Mouse (Mus musculus) lung, postnatal 10 days (tissue): Measurements from ENCODE around the gene Gm5741.

Experiments used
- DNase-seq: peaks from one replicate; pipeline ENCODE4 v3.0.0; 2021

The Gm5741 gene

DNA sequence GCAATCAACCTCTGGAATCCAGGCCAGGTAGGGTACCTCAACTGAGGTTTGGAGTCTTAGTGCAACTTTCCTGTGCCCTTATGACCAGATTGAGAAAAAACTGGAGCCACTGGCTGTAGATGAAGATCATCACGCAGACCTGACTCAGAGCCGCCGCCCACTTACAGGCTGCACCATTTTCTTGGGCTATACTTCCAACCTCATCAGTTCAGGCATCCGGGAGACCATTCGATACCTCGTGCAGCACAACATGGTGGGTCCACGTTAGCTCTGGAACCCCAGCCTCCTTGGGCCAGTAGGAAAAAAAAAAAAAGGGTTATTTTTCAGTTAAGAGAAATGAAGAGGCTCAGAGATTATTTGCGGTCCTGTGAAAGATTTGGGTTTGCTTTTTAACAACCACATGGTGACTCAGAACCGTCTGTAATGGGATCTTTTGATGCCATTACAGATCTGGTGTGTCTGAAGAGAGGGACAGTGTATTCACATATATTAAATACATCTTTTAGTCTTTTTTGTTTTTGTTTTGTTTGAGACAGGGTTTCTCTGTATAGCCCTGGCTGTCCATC is 4.7 kb upstream of the Gm5741 start:
- no peak for DNase-seq

DNA sequence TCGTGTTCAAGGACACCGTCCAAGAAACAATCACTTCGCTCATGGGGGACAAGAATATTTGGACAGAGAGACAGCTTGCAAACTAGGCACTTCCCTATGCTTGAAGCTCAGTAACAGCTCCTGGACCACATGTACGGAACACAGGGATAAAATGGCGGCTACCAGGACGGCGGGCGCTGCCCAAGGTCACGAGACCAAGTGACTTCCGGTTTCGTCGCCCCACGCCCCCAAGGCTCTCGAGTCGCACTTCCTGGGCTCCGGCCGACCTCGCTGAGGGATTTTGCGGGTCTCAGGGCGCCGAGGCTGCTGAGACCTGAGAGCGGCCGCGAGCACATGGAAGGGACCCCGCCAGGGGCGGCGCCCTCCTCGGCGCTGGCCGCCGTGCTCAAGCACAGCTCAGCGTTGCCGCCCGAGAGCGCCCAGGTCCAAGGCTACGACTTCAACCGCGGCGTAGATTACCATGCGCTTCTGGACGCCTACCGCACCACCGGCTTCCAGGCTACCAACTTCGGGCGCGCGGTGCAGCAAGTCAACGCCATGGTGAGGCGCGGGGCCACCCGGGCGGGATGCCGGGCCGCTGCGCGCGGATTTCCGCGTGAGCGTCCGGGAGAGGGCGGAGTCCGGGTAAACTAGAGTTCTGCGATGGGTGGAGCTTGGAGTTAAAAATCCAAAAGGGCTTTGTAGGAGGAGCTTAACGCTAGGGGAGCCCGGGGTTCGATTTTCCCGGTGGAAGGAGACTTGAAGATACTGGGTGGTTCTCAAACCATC is 3.9 kb upstream of the Gm5741 start, which contains the start of gene Dhps:
Gene Dhps (plus strand): TSS at position 244 of the 768 bp plus-strand sequence.
- DNase-seq: peak; percentile 96

DNA sequence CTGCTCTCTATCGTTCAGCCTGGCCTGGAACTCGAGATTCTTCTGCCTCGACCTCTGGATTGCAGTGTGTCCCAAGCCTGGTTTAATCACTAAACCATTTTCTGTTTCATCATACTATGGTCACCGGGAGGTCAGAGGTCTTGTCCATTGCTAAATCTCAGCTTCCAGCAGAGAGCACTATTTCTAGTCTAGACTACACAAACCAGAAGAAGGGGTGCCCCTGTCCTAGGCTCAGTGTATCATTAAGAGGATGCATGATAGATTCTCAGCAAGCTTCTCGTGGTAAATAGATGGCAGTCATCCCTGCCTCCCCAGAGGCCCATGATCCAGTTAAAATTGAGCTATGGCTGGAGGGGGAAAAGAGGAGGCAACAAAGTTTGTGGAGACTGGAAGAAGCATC is 3.3 kb upstream of the Gm5741 start:
- DNase-seq: no peak

DNA sequence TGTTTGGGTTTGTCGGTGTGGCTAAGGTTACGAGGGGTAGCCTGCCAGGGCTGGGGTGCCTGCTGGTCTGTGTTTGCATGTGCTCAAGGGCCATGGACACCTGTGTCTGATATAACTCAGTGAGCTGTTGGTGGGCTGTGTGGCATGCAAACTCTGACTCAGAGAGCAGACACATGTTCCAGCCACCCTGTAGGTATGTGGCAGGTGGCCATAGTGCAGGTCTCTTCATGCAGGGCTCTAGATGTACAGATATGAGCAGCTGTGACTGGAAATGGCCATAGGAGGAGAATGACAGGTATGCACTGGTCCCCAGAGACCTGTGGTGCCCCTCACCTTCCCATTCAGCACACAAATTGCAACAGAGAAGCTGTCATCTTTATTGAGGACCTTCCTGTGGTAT is 627 bp downstream of the Gm5741 start:
- DNase-seq: no peak

DNA sequence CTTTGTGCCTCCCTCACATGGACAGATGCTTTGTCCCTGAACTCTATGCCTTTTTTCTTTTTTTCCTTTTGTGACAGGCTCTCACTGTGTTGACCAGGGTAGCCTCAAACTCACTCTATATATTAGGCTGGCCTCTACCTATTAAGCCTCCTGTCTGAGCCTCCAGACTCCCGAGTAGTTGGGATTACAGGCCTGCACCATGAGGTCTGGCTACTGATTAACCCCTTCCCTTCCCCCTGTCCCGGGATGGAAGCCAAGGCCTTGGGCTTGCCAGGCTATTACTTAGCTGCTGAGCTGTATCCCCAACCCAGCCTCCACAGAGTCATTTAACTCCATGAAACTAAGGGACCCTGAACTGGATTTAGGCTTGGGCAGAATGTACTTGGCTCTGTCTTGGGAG is 2.6 kb downstream of the Gm5741 start:
- DNase-seq: no peak

DNA sequence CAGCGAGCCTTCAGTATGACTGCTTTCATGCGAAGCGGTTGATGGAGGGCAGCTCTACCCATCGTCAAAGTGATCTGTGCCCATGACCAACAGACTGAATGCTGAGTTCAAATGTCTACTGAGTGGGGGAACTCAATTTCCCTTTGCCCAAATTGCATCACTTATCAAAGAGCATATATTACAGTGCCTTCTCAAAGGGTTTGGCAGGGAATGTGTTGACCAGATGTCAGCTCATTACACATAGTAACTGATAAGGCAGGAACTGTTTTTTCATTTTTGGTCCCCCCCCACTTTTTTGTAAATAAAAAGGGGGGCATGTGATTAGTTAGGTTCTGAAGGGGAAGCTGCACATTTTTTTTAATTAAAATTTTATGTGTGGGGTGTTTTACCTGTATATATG is 5.2 kb downstream of the Gm5741 start:
- DNase-seq: no peak

DNA sequence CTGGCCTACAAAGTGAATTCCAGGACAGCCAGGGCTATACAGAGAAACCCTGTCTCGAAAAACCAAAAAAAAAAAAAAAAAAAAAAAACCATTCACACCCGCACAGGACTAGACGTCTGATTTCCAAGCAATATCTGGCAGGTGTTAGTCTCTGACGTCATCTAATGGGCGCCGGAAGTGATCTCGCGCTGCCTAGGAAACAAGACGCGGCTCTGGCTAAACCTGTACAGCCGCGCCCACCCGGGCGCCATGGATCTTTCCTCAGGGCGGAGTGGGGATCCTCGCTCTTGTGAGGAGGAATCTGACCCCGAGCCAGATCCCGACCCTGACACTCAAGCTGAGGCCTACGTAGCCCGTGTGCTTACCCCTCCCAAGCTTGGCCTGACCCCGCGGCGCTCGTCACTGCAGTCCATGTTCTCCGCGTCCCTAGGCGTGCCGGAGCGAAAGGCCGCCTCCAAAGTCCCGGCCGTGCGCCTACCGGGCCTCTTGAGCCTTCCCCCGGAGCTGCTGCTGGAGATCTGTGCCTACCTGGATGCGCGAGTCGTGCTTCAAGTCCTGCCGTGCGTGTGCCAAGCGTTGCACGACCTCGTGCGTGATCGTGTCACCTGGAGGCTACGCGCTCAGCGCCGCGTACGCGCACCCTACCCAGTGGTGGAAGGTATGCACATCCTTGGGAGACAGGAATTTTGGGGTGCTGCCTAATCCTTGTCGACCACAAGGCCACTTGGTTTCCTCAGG is 7.7 kb downstream of the Gm5741 start, which contains the start of gene Fbxw9:
Gene Fbxw9 (plus strand): TSS at position 177 of the 738 bp plus-strand sequence.
- peak; percentile 94 for DNase-seq

DNA sequence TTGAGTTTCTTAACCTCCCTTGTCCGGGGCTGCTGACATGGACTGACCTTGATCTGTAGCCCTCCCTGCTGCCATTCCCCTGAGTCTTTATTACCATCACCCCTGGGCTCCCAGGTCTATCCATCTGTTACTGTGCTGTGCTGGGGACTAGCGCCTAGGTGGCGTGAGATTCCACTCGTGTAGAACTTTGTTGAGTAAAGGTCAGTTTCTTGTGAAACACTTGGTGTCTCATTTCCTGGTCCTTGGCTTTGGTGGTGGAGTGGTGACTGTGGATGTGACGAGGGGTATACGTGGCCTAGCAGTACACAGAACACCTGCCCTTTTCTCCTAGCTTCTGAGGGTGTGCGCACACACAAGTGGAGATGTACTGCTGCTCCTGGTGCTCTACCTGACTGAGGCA is 10.4 kb downstream of the Gm5741 start:
- DNase-seq: no peak

DNA sequence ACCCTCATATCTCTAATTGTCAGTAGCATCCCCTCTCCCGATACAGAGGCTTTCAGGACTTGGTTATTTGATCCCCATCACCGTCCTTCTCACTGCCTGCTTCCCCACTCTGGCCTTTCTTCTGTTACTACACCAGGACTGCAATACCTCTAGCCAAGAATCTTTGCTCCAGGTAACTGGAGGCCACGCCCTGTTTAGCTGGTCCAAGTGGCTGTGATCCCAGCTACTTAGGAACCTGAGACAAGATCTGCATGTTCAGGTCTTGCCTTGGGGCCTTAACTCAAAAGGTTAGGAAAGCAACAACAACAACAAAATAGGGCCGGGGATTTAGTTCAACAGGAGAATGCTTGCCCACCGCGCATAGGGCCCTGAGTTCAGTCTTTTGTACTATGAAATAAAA is 24.2 kb downstream of the Gm5741 start:
- no peak for DNase-seq

DNA sequence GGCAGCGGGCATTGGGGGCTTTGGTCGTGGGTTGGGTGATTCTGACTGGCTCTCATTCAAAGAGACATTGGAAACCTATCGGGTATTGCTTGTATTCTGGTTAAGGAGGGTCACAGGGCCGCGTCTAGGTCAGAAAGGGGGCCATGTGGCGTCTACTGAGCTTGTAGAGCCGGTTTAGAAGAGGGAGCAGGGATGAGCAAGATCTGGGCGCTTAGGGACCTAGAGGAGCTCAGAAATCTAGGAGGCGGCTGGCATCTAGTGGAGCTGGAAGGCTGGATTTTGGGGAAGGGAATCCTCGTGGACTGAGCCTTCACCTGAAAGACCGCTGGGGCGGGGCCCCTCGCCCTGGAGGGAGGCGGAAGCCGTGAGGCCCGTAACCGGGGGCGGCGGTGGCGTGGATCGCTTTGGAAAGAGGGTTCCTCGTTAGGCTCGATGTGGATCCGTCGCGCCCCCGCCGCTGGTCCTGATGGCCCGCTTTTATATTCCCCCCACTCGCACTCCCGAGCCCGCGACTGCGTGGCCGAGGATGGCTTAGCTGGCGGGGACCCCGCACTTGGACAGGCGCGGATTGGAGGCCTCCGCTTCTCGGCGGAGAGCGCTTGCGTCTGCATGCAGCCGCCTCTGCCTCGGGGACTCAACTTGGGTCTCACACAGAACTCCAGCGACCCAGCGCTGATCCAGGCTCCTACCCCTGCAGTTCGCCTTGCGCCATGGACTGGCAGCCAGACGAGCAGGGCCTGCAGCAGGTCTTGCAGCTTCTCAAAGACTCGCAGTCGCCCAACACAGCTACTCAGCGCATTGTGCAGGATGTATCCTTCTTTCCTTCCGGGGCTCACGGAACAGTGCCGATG is 29.9 kb downstream of the Gm5741 start:
- peak; percentile 57 for DNase-seq

DNA sequence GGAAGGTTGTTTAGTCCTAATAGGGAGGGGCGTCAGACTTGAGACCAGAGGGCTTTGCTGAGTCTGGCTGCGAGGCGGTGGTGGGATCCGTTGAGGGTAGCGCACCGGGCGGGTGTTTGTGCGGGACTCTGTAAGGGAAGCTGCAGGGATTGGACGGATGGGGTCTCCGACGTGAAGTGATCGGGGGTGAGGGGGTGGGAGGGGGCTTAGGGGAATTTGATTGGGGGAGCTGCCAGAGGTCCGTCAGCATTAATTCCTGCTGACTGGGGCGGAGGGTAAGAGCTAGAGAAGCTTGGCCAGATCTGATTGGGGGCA is 30.5 kb downstream of the Gm5741 start:
- DNase-seq: no peak

DNA sequence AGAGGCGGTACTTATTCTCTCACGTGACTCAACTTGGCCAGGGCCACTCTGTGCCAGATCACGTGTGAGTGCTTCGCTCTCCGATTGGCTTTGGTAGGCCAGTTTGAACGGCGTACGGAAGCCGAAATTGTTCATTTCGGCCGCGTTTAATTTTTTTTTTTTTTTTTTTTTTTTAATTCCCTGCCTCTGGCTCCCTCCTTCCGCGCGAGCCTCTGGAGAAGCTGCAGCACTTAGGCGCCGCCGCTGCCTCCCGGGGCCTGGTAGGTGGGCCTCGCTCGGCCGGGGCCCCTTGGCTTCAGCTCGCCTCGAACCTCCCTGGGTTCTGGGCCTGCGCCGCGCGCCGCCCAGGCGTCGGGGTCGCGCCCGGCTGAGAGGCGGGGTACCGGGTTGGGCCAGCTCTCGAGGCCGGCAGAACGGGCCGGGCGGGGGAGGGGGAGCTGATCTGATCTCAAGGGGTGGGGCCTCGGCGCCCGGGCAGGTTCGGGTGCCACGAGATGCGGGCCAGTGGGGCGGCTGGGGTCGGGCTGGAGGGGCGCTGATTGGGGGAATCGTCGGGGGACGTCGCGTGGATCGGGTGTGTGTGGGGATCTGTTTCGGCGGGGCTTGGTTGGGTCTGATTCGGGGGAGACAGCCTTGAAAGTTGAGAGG is 30.9 kb downstream of the Gm5741 start, which contains the start of gene Tnpo2:
Gene Tnpo2 (plus strand): TSS at position 198 of the 648 bp plus-strand sequence.
- peak; percentile 96 for DNase-seq

DNA sequence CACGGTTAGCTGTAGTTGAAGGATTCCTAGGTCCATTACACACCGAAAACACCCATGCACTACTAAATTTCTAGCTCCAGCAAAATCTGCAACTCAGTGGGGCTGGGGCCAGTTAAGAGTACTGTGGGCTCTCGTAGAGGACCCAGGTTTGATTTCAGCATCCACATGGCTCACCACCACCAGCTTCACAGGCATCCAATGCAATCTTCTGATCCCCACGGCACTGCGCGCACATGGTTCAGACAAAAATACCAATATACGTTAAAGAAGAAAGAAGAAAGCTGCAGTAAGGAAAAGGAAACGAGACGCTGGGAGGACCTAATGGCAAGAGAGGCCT is 31.4 kb downstream of the Gm5741 start:
- no peak for DNase-seq

DNA sequence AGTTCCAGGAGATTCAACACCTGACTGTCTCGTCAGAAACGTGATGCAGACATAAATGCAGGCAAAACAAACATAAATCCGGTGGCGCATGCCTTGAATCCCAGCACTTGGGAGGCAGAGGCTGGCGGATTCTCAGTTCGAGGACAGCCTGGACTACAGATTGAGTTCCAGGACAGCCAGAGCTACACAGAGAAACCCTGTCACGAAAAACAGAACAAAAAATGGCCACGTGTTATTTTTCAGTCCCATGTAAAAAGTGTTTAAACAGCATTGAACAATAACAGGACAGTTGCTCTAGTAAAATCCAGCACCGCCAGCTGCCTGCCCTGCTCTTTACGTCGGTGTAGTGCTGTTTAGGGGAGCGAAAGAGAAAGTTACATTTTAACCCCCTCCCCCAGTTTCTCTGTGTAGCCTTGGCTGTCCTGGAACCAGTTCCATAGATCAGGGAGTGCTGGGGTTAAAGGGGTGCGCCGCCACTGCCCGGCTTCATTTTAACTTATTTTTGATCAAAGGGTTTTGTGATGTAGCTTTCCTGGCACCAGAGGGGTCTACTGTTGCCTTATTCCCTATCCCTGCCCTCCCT is 32.0 kb downstream of the Gm5741 start:
- peak; percentile 49 for DNase-seq

DNA sequence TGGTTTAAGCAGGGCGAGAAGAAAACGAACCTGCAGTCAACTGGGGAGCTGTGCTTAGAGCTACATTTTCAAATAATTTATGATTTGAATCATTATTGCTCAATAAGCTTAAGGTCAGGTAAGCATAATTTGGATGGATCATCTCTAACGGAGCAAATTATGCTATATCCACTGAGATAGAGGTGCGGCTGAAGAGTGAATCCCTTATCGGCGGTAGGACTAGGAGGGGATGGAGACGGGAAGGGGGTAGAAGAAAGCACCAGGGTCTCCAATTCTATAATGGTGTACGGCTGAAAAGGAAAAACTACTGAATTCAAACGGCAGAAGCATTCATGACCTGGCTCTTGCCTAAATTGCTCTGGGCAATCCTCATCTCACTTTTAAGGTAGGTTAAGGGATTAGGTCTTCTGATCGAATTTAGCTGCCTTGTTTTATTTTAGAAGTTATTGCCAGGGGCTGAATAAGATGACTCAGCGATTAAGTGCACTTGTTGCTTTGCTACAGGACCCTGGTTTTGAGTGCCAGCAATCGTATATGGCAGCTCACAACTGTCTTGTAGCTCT is 32.5 kb downstream of the Gm5741 start:
- no peak for DNase-seq

DNA sequence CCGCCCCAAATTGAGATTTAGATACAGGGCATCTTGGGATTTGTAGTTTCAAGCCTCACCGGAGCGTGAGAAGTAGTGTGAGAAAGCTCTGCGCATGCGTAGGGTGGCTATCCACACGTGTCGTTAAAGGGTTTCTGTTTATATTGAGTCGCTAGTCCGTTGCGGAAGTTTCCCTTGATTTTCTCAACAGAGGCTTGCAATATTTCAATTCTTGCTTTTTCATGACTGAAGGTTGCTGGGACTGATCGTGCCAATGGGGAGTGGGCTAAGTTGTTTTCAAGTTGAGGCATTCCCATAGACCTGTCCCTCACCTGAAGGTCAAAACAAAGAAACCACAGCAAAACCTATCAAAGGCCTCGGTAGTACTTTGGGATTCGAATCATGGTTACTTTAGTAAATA is 33.0 kb downstream of the Gm5741 start:
- peak; percentile 87 for DNase-seq

DNA sequence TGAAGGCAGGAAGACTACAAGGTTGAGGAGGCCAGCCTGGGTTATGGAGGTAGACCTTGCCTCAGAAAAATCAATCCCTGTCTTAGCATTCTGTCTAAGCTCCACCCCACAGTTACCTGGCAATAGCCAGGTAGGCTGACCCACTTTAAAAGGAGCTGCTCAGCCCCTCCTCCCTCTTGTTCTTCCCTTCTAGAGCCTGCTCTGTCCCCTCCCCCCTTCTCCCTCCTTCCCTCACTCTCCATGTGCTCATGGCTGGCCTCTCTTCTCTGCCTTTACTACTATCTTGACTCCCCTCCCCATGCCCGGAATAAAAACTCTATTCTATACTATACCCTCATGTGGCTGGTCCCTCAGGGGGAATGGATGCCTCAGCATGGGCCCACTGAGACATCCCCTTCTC is 33.9 kb downstream of the Gm5741 start:
- DNase-seq: peak; percentile 42

DNA sequence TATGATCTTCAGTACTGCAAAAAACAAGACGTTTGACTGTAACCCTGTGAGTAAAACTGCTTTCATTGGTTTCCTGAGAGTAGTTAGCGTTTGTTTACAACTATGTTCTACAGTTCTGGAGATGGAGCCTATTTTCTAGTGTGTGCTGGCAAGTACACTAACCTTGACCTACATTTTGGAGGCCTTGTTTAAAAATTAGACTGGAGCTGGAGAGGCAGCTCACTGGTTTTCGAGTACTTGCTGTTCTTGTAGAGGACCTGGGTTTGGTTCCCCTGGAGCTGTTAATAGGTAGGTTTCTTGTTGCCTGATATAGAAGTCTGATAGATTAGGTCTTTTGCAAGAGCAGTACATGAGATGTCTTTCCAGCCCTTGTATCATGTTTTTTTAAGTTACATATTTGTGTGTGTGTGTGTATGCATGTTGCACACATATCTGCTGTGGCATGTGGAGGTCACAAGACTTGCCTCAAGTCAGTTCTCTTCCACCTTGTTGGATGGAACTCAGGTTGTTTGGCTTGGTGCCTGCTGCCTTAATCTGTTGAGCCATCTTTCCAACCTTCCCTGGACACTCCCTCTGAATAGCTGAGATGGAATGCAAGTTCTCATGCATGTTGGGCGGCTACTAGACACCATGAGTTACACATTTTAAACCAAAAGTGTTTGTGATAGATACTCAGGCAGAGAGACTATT is 35.0 kb downstream of the Gm5741 start:
- DNase-seq: no peak

DNA sequence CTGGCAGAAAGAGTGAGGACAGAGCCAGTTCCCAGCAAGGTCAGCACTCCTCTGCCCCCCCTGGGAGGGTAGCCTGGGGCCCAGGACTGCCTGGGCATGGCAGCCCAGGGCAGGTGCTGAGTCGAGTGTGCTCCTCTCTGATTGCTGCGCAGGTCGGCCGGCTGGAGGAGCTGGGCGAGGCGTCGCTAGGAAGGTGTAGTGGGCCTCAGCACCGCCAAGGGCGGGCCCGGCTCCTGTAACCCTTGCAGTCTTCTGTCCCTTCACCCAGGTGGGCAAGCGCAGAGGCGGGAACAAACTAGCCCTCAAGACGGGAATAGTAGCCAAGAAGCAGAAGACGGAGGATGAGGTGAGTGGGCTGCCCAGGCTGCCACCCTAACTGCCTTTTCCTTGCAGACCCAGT is 38.5 kb downstream of the Gm5741 start:
- no peak for DNase-seq

DNA sequence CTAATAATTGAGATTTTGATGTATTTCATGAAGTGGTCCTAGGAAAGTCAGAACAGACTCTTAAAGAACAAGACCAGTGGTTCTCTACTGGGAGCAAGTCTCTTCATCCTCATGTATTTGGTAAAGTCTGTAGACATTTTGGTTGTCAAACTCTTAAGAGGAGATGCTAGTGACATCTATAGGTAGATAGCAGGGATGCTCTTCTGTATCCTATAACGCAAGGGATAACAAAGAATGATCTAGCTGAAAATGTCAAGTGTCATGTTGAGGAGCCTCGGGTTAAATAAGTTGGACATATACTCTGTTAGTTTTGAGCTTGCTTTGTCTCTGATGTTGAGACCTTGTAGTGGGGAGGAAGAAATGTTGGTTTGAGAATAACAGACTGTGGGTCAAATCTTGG is 39.9 kb downstream of the Gm5741 start:
- no peak for DNase-seq

DNA sequence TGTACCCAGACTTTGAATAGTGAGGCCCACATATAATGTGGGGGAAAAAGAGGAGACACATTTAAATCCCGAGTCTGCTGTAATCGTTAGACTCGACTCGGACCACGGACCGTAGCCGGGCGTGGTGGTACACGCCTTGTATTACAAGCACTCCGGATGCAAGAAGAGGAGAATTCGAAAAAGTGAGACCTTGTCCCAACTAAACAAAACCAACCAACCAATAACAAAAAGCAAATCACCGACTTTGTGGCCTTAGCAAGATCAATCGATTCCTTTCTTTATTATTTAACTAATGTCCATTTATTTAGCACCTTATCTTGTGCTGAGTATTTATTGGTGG is 40.3 kb downstream of the Gm5741 start:
- DNase-seq: peak; percentile 27
